Mouse (Mus musculus): ENCODE measurements around the gene Sumo1.

DNA sequence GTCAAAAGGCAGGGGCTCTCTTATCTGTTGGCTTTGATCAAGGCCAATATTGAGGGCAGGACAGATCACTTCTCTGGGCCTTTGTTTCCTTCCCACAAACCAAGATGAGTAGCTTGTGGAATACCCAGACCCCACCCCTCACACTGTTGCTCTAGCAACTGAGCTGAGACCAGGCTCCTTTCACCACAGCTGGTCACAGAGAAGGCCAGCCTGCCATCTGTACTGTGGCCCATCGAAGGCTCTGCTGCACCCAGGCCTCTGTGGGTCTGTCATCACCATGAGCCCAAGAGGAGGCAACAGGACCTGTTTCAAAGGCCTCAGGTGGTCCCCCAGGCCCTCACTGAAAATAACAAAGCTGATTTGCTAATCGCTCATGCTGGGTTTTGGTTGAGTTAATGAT is 55.6 kb downstream of the Sumo1 start:
- TF ChIP-seq MAFK (IDR thresholded peaks at IDR 0.05; ENCODE audit: insufficient read depth, low read depth, low read length) (no peak), HCFC1 (IDR thresholded peaks at IDR 0.05; ENCODE audit: borderline replicate concordance, insufficient read depth, low read length) (no peak), CHD2 (IDR thresholded peaks at IDR 0.05; ENCODE audit: low read depth, low read length) (no peak), ZC3H11A (IDR thresholded peaks at IDR 0.05; ENCODE audit: borderline replicate concordance, low read depth, low read length) (no peak), ZNF384 (IDR thresholded peaks at IDR 0.05; ENCODE audit: low read depth, low read length) (no peak)
